Mouse (Mus musculus) limb, embryonic 15.5 days (tissue): ENCODE measurements at regions not wholly inside any gene's neighbourhood (a gene's known extent, or its start where the extent isn't known, plus 50 kb on each side); places are given as distances from the start of the nearest gene placed in this dataset.
A peak's percentile ranks its signal among the peaks of the same experiment; 100 is the strongest.

ENCODE experiments used
- ATAC-seq: fragments of 200-750 bp; cut with Nextera tagmentation; 2 replicates; pipeline ENCODE4 v1.8.0; 2017; ENCODE audit warnings: low read depth, moderate TSS enrichment; ENCODE audit not compliant: insufficient number of reproducible peaks, low FRiP score, low TSS enrichment
- H3K27ac ChIP-seq: fragments of 300-500 bp; sonication (generic); 2 replicates; pipeline ENCODE4 v1.5.1; 2015; ENCODE audit warnings: moderate library complexity, mild to moderate bottlenecking, inconsistent platforms
- H3K27me3 ChIP-seq: fragments of 300-500 bp; sonication (generic); 2 replicates; pipeline ENCODE4 v1.6.1; 2015; ENCODE audit warnings: inconsistent platforms
- H3K36me3 ChIP-seq: fragments of 300-500 bp; sonication (generic); 2 replicates; pipeline ENCODE4 v1.6.1; 2015; ENCODE audit warnings: inconsistent platforms
- H3K4me1 ChIP-seq: fragments of 300-500 bp; sonication (generic); 2 replicates; pipeline ENCODE4 v1.6.1; 2015; ENCODE audit warnings: inconsistent platforms
- H3K4me2 ChIP-seq: fragments of 300-500 bp; sonication (generic); 2 replicates; pipeline ENCODE4 v1.6.1; 2015; ENCODE audit warnings: mild to moderate bottlenecking, inconsistent platforms
- H3K4me3 ChIP-seq: fragments of 300-500 bp; sonication (generic); 2 replicates; pipeline ENCODE4 v1.5.1; 2015; ENCODE audit warnings: mild to moderate bottlenecking, inconsistent platforms
- H3K9ac ChIP-seq: fragments of 300-500 bp; sonication (generic); 2 replicates; pipeline ENCODE4 v1.6.1; 2015; ENCODE audit warnings: inconsistent platforms
- H3K9me3 ChIP-seq: fragments of 300-500 bp; sonication (generic); 2 replicates; pipeline ENCODE4 v1.6.1; 2016; ENCODE audit warnings: inconsistent platforms
- WGBS: fragments of 180-500 bp; shearing (Covaris S2); methylation state at CpG from one replicate; pipeline ENCODE4 v1.1.7; 2015; 5-methylcytosine and 5-hydroxymethylcytosine counted together

DNA sequence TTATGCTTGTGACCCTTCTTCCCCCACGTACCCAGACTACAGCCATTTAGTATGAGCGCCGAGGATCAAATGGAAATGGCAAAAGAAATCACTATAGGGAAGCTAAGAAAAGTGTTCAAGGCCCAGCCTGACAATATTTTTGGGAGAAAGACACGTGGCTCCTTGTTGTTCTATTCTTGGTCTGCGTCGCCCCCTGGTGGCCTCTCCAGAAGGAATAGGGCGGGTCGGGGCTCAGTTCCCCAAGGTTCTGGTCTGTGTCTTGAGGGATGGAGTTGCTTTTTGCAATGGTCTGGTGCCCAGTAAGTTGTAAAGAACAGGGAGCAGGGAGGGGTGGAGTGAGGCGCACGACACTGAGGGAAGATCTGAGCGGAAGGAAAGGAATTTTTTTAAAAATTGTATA lies 264.4 kb upstream of the Nfe2l3 start:
- no peaks in the 10 kb centered on the region for H3K9me3 ChIP-seq
- no peak for ATAC-seq
- no peaks in the 10 kb centered on the region for H3K36me3 ChIP-seq
- H3K4me1 ChIP-seq, result peaks cover 42% of the 10 kb centered on the region
- H3K4me2 ChIP-seq, result peak overlapping the region; percentile 65; the same call in 1 of the 2 replicates
- WGBS, result 2% methylated on average over 11 of the region's 11 CpGs
- no peaks in the 10 kb centered on the region for H3K27me3 ChIP-seq
- H3K4me3 ChIP-seq, result no peak overlapping the region
- no peak overlapping the region for H3K9ac ChIP-seq
- H3K27ac ChIP-seq, result peak overlapping the region; percentile 93

DNA sequence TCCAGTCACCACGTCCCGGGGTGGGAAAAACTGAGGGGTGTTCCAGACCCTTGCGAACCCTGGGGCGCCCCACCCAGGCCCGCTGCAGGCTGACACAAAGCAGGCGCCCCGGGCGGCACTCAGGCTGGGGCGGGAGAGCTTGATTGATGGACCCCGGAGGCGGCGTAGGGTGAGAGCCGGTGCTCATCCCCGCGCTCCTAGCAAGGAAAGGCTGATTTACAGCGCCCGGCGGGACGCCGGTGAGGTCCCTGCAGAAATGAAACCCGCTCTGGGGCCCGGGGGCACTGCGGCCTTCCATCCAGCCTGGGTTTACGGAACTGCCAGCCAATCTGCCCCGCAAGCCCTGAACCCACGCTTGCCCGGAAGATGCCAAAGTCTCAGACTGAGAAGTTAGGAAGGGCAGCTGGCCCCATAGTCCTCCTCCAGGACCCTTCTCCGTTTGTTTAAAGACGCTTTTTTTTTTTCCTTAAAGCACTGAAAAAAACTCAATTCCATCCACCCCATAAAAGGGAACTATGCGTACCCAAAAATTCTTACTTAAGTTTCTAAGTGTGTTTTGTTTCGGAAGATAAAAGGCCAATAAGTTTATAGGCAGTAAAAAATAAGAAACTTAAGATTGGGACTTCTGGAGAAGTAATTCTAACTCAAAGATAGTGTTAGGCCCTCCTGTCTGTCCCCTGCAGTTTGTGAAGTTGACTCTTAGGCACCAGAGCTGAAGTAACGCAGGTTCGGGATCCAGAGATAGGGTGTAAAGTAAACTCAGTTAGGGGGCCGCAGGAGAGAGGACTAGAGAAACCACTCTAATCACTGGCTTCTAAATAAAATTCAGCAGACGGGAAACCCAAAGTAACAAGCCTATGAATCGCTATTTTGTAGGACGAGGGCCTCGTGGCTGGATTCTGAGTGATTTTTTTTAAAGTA lies 263.4 kb upstream of the Nfe2l3 start:
- Histone ChIP-seq H3K36me3 (no peaks in the 10 kb centered on the region), H3K9ac (peak overlapping the region; percentile 33; the same call in 1 of the 2 replicates), H3K4me2 (peak overlapping the region; percentile 65), H3K27ac (peak overlapping the region; percentile 93), H3K4me1 (peaks cover 41% of the 10 kb centered on the region), H3K9me3 (no peaks in the 10 kb centered on the region), H3K4me3 (peak overlapping the region; percentile 32), H3K27me3 (no peaks in the 10 kb centered on the region)
- no peak for ATAC-seq
- WGBS, result 10% methylated on average over 38 of the region's 38 CpGs

DNA sequence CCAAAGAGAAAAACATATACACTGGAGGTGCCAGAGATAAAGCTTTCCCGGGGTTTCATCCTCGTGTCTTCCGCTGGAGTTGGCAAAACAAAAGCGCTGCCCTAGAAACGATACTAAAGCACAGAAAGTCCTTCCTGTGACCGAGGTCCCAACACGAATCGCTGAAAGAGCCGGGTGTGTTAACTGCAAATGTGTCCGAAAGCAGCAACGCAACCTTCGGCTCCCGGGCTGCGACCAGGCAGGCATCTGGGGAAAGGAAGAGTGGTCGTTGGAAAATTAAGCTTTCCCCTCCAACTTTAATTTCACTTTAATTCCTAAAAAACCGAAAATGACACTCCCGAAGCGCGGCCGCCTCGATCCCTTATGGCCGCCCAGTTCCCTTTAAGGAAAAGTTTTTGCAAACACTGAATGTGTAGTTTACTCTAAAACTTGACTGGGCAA lies 262.5 kb upstream of the Nfe2l3 start:
- 1% methylated on average over 22 of the region's 22 CpGs for WGBS
- H3K27me3 ChIP-seq, result 0 out of 2 replicates have a peak, but pooled peaks cover 6% of the 10 kb centered on the region
- H3K4me1 ChIP-seq, result peaks cover 48% of the 10 kb centered on the region
- H3K9ac ChIP-seq, result peak overlapping the region; percentile 17; the same call in 1 of the 2 replicates
- peak overlapping the region; percentile 31 for H3K4me3 ChIP-seq
- H3K36me3 ChIP-seq, result no peaks in the 10 kb centered on the region
- H3K9me3 ChIP-seq, result no peaks in the 10 kb centered on the region
- peak overlapping the region; percentile 54 for H3K4me2 ChIP-seq
- no peak for ATAC-seq
- H3K27ac ChIP-seq, result peak overlapping the region; percentile 93

DNA sequence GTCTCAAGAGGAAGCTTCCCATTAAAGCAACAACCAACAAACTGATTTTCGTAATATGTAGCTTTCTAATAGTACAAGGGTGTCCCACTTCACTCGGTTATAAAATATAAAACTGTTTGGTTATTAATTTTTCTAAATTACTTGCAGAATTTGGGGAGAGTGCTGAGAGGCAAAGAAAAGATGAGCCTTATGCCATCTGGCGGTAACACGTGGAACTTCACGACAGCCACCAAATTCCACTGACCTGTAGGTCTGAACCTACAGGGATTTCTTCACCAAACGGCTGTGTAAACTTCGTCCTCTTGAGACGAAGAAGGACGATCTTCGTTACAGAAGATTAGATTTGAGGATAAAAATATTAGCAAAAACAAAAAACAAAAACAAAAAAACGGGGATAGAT lies 262.1 kb upstream of the Nfe2l3 start:
- H3K36me3 ChIP-seq, result no peaks in the 10 kb centered on the region
- peak overlapping the region; percentile 31 for H3K4me3 ChIP-seq
- WGBS, result under 1% methylated on average over 11 of the region's 11 CpGs
- no peaks in the 10 kb centered on the region for H3K9me3 ChIP-seq
- peak overlapping the region; percentile 54 for H3K4me2 ChIP-seq
- H3K27me3 ChIP-seq, result 0 out of 2 replicates have a peak, but pooled peaks cover 6% of the 10 kb centered on the region
- peaks cover 48% of the 10 kb centered on the region for H3K4me1 ChIP-seq
- ATAC-seq, result no peak
- 0 out of 2 replicates have a peak overlapping the region, but pooled peaks have one; percentile 17 for H3K9ac ChIP-seq
- peak overlapping the region; percentile 93 for H3K27ac ChIP-seq

DNA sequence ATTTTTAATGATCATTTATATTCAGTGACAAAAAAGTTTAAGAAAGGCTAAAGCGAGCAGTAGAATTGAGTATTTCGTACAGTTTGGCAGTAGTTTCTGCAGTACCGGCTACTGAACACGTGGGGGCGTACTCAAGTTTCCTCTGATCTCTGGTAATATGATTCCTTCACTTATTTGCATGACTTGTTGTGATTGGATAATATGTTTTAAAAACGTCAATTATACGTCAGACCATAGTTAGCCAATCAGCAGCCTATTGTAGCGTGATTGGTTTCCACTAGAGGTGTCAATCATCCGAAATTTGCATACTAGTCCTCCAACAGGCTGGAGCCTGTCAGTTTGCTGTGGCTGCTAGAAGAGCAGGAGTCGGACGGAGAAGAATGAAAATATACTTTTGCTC lies 261.6 kb upstream of the Nfe2l3 start:
- Histone ChIP-seq H3K9me3 (no peaks in the 10 kb centered on the region), H3K4me1 (peaks cover 48% of the 10 kb centered on the region), H3K4me3 (0 out of 2 replicates have a peak overlapping the region, but pooled peaks have one; percentile 31), H3K27me3 (peaks cover 8% of the 10 kb centered on the region; the same call in 1 of the 2 replicates), H3K4me2 (no peak overlapping the region), H3K27ac (0 out of 2 replicates have a peak overlapping the region, but pooled peaks have one; percentile 93), H3K36me3 (no peaks in the 10 kb centered on the region), H3K9ac (no peak overlapping the region)
- under 1% methylated on average over 11 of the region's 11 CpGs for WGBS
- peak; percentile 82 for ATAC-seq

DNA sequence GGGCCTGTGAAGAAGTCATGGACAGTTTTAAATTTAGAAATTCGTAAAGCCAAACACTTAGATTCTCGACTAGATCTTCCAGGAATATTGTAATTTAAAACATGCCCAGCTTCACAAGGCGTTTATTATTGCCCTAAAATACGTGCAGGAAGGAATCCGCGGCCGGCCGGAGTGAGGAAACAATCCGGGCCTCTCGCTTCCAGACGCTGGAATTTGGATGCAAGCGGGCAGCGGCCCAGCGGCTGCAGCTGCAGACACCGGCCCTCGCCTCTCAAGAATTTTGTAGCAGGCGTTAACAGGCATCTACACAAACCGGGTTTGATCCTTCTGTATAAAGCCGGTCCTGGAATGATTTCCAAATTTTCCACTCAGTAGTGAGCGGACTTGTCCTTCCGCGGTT lies 260.7 kb upstream of the Nfe2l3 start:
- Histone ChIP-seq H3K27me3 (peaks cover 13% of the 10 kb centered on the region; the same call in 1 of the 2 replicates), H3K9me3 (no peaks in the 10 kb centered on the region), H3K36me3 (no peaks in the 10 kb centered on the region), H3K9ac (0 out of 2 replicates have a peak overlapping the region, but pooled peaks have one; percentile 26), H3K27ac (peak overlapping the region; percentile 93), H3K4me3 (peak overlapping the region; percentile 38), H3K4me1 (peaks cover 48% of the 10 kb centered on the region), H3K4me2 (peak overlapping the region; percentile 47)
- ATAC-seq, result no peak
- WGBS, result 4% methylated on average over 22 of the region's 22 CpGs

DNA sequence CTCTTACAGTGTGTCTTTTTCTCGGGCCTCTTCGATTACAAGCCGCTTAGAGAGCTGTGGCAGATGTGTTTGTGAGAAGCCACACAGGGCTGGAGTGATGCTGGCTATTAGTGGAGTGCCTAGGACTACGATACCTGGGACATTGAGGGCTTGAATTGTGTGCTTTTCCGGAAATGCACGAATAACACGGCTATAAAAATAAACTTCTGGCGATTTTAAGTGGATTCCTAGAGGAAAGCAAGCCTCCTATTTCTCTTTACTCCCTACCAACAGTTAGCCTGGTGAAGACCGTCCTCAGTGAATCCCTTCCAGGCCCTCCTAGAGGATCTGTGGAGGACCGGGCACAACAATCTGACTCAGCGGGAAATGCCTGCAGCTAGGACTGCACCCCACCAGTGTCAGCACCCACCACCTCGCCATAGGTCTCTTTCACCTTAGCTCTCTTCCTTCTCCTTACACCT lies 260.1 kb upstream of the Nfe2l3 start:
- 4% methylated on average over 12 of the region's 12 CpGs for WGBS
- Histone ChIP-seq H3K27ac (peak overlapping the region; percentile 93), H3K9ac (peak overlapping the region; percentile 29; the same call in 1 of the 2 replicates), H3K27me3 (peaks cover 13% of the 10 kb centered on the region; the same call in 1 of the 2 replicates), H3K9me3 (no peaks in the 10 kb centered on the region), H3K36me3 (no peaks in the 10 kb centered on the region), H3K4me3 (peak overlapping the region; percentile 38), H3K4me1 (peaks cover 46% of the 10 kb centered on the region), H3K4me2 (peak overlapping the region; percentile 47)
- no peak for ATAC-seq

DNA sequence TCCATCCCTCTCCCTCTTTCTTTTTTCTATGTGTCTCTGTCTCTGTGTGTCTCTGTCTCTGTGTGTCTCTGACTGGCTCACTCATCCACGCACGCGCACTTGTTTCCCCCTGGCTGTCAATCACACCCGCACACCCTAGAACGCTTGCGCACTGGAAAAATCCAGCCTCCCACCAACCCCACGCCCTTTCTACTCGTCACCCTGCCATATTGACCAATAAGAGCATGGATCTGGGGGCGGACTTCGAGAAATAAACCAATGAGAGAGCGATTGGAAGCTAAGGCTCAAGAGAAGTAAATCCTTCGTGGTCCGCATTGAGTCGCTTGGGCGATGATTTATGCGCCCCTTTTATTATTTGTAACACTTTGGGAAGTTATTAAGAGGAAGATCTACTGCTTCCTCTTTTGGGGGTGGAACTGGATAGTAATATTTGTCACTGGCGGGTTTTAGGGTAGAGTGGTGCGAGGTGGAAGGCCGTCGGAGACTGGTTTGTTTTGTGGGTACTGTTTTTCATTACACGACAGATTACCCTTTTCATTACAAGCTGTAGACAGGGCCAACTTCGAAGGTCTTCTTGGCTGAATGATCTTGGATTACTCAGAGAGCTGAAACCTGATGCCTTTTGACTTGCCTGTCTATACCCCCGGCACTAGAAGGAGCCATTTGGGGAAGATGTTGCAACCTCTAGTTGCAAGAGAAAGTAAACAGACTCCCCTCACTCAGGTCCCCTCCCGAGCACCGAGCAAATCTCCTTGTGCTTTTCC lies 259.4 kb upstream of the Nfe2l3 start:
- Histone ChIP-seq H3K4me2 (peak overlapping the region; percentile 47), H3K27me3 (peaks cover 13% of the 10 kb centered on the region; the same call in 1 of the 2 replicates), H3K9me3 (no peaks in the 10 kb centered on the region), H3K27ac (peak overlapping the region; percentile 93), H3K4me3 (peak overlapping the region; percentile 38), H3K9ac (0 out of 2 replicates have a peak overlapping the region, but pooled peaks have one; percentile 29), H3K36me3 (no peaks in the 10 kb centered on the region), H3K4me1 (peaks cover 41% of the 10 kb centered on the region)
- WGBS, result under 1% methylated on average over 25 of the region's 25 CpGs
- peak; percentile 90 for ATAC-seq

DNA sequence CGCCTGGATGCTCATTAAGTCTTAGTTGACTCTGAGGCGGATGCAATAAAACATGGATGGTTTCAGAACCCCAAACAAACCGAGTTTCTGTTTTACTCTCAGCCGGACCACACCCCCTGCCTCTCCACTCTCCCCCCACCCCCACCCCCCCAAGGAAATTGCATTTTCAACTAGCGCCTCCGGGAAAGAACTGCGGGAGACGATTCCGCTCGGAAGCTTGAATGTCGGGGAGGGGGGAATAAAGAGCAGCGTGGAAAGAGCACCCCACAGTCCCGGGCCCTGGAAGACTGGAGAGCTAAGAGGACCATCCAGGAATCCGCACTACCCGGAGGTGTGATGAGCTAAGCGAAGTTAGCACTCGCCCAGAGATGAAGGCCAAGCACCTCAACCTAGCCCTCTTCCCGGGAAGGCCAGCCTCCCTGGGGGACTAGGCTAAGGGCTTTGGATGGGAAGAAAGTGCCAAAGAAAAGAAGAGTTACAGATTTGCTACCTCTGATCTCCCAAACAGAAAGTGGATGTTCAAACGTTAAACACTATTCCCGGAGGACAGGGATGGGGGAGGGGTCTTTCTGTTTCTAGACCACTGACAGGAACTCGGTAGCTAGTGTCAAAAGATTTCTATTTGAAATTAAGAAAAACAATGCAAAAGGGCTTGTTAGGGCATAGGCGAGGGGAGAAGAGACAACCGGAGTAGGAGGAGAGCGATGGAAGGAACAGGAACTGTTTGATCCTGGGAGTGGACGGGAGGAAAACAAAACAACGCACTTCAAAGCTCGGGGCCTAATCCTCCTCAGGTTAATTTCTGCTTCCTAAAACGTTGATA lies 258.6 kb upstream of the Nfe2l3 start:
- no peaks in the 10 kb centered on the region for H3K9me3 ChIP-seq
- peak overlapping the region; percentile 47 for H3K4me2 ChIP-seq
- H3K9ac ChIP-seq, result no peak overlapping the region
- peak overlapping the region; percentile 38 for H3K4me3 ChIP-seq
- H3K4me1 ChIP-seq, result peaks cover 36% of the 10 kb centered on the region
- H3K27ac ChIP-seq, result peak overlapping the region; percentile 93
- no peaks in the 10 kb centered on the region for H3K36me3 ChIP-seq
- WGBS, result 7% methylated on average over 28 of the region's 28 CpGs
- no peak for ATAC-seq
- H3K27me3 ChIP-seq, result peaks cover 13% of the 10 kb centered on the region; the same call in 1 of the 2 replicates

DNA sequence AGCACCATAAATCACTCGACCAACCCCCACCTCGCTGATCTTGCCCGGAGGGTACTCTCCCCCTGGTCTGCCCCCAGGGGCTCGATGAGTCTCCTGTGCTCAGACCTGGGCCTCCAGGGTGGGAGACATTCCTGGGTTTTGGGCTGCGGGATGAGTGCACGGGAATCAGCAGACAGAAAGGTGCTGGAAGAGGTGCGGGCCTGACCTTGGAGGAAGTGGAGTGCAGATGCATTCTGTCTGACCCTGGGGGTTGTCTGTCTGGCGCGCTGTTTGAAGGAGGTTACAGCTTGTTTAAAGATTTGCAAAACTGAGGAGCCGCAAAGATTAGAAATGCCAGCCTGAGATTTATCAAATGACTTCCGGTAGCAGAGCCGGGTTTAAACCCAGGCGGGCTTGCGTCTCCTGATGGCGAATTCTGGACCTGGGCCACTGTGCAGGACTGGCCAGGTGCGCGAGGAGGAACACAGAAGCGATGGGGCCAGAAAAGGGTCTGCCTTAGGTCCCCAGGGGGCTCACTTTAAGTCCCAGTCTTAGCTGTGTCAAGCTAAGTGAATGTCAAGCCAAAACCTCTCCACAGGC lies 257.9 kb upstream of the Nfe2l3 start:
- Histone ChIP-seq H3K9me3 (no peaks in the 10 kb centered on the region), H3K36me3 (no peaks in the 10 kb centered on the region), H3K4me1 (peaks cover 30% of the 10 kb centered on the region), H3K4me2 (peak overlapping the region; percentile 47), H3K27ac (peak overlapping the region; percentile 93; the same call in 1 of the 2 replicates), H3K4me3 (peak overlapping the region; percentile 38), H3K9ac (0 out of 2 replicates have a peak overlapping the region, but pooled peaks have one; percentile 1), H3K27me3 (peaks cover 13% of the 10 kb centered on the region; the same call in 1 of the 2 replicates)
- WGBS, result 21% methylated on average over 18 of the region's 18 CpGs
- ATAC-seq, result no peak
